ENCODE assay signal across 9 mouse cellular contexts in the genomic region with DNA sequence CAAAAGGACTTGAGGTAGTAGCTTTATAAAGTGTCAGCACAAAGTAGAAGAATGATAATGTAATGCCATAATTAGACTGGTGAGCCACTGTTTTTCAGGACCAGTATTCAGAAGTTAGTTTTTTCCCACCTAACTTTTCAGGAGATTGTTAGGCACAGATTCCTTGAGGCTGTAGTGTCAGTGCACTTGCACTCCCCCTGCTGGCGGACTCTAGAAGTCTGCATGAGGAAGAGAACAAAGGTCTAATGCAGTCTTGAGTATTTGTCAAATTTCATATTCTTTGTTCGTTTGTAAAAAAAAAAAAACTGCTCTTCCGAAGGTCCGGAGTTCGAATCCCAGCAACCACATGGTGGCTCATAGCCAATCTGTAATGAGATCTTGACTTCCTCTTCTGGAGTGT. TPM values are rescaled to one million over a fixed set of nuclear protein-coding genes. Genes with fewer than 3 reads are reported as not detected.
DNase-seq lines count a peak whose midpoint lies in the region; ATAC-seq and TF ChIP-seq lines count a peak whose summit lies in the region.
"Had no signal": no experiment of that assay in that cellular context is flagged by ENCODE, and none has a peak within 500 bp of the region (broad histone marks: within the 10 kb centered on the region; RNA-seq: fewer than 3 reads in every experiment).

No protein-coding gene starts in this region.

- no peak overlapping the region for H3K4me2 ChIP-seq in forebrain, embryonic 11.5 days (ENCODE audit: low read depth, low read length, severe bottlenecking)
- no peak overlapping the region for H3K4me2 ChIP-seq in forebrain, embryonic 12.5 days
- H3K4me2 ChIP-seq in stomach, postnatal 0 days (replicated peaks; ENCODE audit: low read depth): no peak overlapping the region
- H3K4me2 ChIP-seq: lung, embryonic 15.5 days had no signal

- no peaks in the 10 kb centered on the region for H3K36me3 ChIP-seq in forebrain, embryonic 11.5 days (ENCODE audit: control insufficient read depth, insufficient read depth, low read length)
- no peaks in the 10 kb centered on the region for H3K36me3 ChIP-seq in forebrain, embryonic 12.5 days (replicated peaks)
- H3K36me3 ChIP-seq in ES-Bruce4 (ENCODE audit: control insufficient read depth, insufficient read depth, low read length, poor library complexity, severe bottlenecking): no peaks in the 10 kb centered on the region
- no peaks in the 10 kb centered on the region for H3K36me3 ChIP-seq in stomach, postnatal 0 days (ENCODE audit: control insufficient read depth, insufficient read depth, low read length)
- H3K36me3 ChIP-seq: lung, embryonic 15.5 days had no signal

- no peaks in the 10 kb centered on the region for H3K27me3 ChIP-seq in forebrain, embryonic 11.5 days (ENCODE audit: control insufficient read depth, insufficient read depth, low read length)
- H3K27me3 ChIP-seq in forebrain, embryonic 12.5 days: no peaks in the 10 kb centered on the region
- no peaks in the 10 kb centered on the region for H3K27me3 ChIP-seq in ES-Bruce4 (ENCODE audit: control insufficient read depth, insufficient read depth, low read length, poor library complexity, severe bottlenecking)
- H3K27me3 ChIP-seq in cerebellum, adult 2 months (ENCODE audit: control insufficient read depth, insufficient read depth, low read length): no peaks in the 10 kb centered on the region
- no peaks in the 10 kb centered on the region for H3K27me3 ChIP-seq in stomach, postnatal 0 days (ENCODE audit: control insufficient read depth, insufficient read depth, low read length)
- H3K27me3 ChIP-seq: lung, embryonic 15.5 days had no signal

- TF ChIP-seq EP300 in ES-Bruce4 (IDR thresholded peaks at IDR 0.05; ENCODE audit: insufficient read depth, low read depth, low read length): no peak
- no peak for TF ChIP-seq EP300 in stomach, postnatal 0 days (optimal IDR thresholded peaks at IDR 0.05)

- no peak overlapping the region for H3K4me3 ChIP-seq in forebrain, embryonic 11.5 days (ENCODE audit: low read depth, low read length)
- H3K4me3 ChIP-seq in forebrain, embryonic 12.5 days (replicated peaks): no peak overlapping the region
- no peak overlapping the region for H3K4me3 ChIP-seq in ES-Bruce4 (ENCODE audit: low read depth, low read length)
- H3K4me3 ChIP-seq in cerebellum, adult 2 months (replicated peaks; ENCODE audit: insufficient read depth, low read depth, low read length): no peak overlapping the region
- H3K4me3 ChIP-seq in stomach, postnatal 0 days (ENCODE audit: low read depth, low read length): no peak overlapping the region
- H3K4me3 ChIP-seq: lung, embryonic 15.5 days had no signal

- WGBS in forebrain, embryonic 11.5 days: 62% methylated on average over 5 of the region's 5 CpGs
- WGBS in forebrain, embryonic 12.5 days: 66% methylated on average over 5 of the region's 5 CpGs
- WGBS in cerebellum, adult 2 months: 41% methylated on average over 5 of the region's 5 CpGs
- WGBS in stomach, postnatal 0 days: 52% methylated on average over 5 of the region's 5 CpGs

- ATAC-seq in forebrain, embryonic 11.5 days (replicated peaks; ENCODE audit: low FRiP score): no peak
- ATAC-seq in forebrain, embryonic 12.5 days (ENCODE audit: low FRiP score): no peak
- ATAC-seq in monocyte, adult 5-6 weeks (replicated peaks; ENCODE audit: insufficient number of reproducible peaks, low FRiP score, low TSS enrichment, poor library complexity, severe bottlenecking): 0 out of 2 replicates have a peak, but pooled peaks have one; percentile 48
- no peak for ATAC-seq in stomach, postnatal 0 days (ENCODE audit: low FRiP score, low TSS enrichment)

- H3K9ac ChIP-seq in forebrain, embryonic 11.5 days (ENCODE audit: low read length): no peak overlapping the region
- H3K9ac ChIP-seq in forebrain, embryonic 12.5 days: no peak overlapping the region
- no peak overlapping the region for H3K9ac ChIP-seq in ES-Bruce4 (ENCODE audit: low read depth, poor library complexity, severe bottlenecking)
- no peak overlapping the region for H3K9ac ChIP-seq in stomach, postnatal 0 days (ENCODE audit: low read length)
- H3K9ac ChIP-seq: lung, embryonic 15.5 days had no signal

- DNase-seq in forebrain, embryonic 11.5 days (ENCODE audit: low spot score): peak; percentile 83
- DNase-seq in cerebellum, adult 2 months: peak; percentile 65 to 75
- DNase-seq in gastrocnemius, postnatal 10 days: peak; percentile 78
- peak; percentile 69 to 77 for DNase-seq in layer of hippocampus, postnatal 10 days (ENCODE audit: low spot score in 2 of 2)
- peak; percentile 81 for DNase-seq in stomach, postnatal 0 days (ENCODE audit: low spot score)

- peaks cover 5% of the 10 kb centered on the region for H3K4me1 ChIP-seq in forebrain, embryonic 11.5 days (replicated peaks; ENCODE audit: control insufficient read depth, insufficient read depth, low read length)
- peaks cover 56% of the 10 kb centered on the region for H3K4me1 ChIP-seq in forebrain, embryonic 12.5 days
- peaks cover 3% of the 10 kb centered on the region for H3K4me1 ChIP-seq in ES-Bruce4 (ENCODE audit: control insufficient read depth, insufficient read depth, low read length)
- peaks cover 32% of the 10 kb centered on the region for H3K4me1 ChIP-seq in cerebellum, adult 2 months (ENCODE audit: control insufficient read depth, insufficient read depth, low read length)
- H3K4me1 ChIP-seq in stomach, postnatal 0 days (replicated peaks; ENCODE audit: control insufficient read depth, insufficient read depth): peaks cover 10% of the 10 kb centered on the region

- TF ChIP-seq POLR2A in ES-Bruce4 (IDR thresholded peaks at IDR 0.05; ENCODE audit: insufficient read depth, low read length): no peak
- no peak for TF ChIP-seq POLR2A in cerebellum, adult 2 months (IDR thresholded peaks at IDR 0.05; ENCODE audit: borderline replicate concordance, insufficient read depth, low read length)

- H3K9me3 ChIP-seq in forebrain, embryonic 11.5 days (ENCODE audit: control insufficient read depth, low read length): no peaks in the 10 kb centered on the region
- H3K9me3 ChIP-seq in forebrain, embryonic 12.5 days: no peaks in the 10 kb centered on the region
- H3K9me3 ChIP-seq in ES-Bruce4 (replicated peaks; ENCODE audit: control insufficient read depth, insufficient read depth, low read length, poor library complexity, severe bottlenecking): no peaks in the 10 kb centered on the region
- no peaks in the 10 kb centered on the region for H3K9me3 ChIP-seq in stomach, postnatal 0 days (ENCODE audit: control insufficient read depth, low read length)
- H3K9me3 ChIP-seq: lung, embryonic 15.5 days had no signal

- peak; percentile 63 for TF ChIP-seq CTCF in ES-Bruce4 (IDR thresholded peaks at IDR 0.05; ENCODE audit: low read depth, low read length)
- TF ChIP-seq CTCF in cerebellum, adult 2 months (IDR thresholded peaks at IDR 0.05; ENCODE audit: borderline replicate concordance, insufficient read depth, low read depth, low read length): peak; percentile 72
- peak; percentile 90 for TF ChIP-seq CTCF in stomach, postnatal 0 days (IDR thresholded peaks at IDR 0.05; ENCODE audit: low read depth)

- H3K27ac ChIP-seq in forebrain, embryonic 11.5 days (ENCODE audit: low read depth, low read length): no peak overlapping the region
- no peak overlapping the region for H3K27ac ChIP-seq in forebrain, embryonic 12.5 days
- no peak overlapping the region for H3K27ac ChIP-seq in ES-Bruce4 (ENCODE audit: insufficient read depth, low read length)
- H3K27ac ChIP-seq in cerebellum, adult 2 months (ENCODE audit: insufficient read depth, low read length): no peak overlapping the region
- no peak overlapping the region for H3K27ac ChIP-seq in stomach, postnatal 0 days (replicated peaks)
- H3K27ac ChIP-seq: lung, embryonic 15.5 days had no signal

RNA-seq across cellular contexts. Expression of a gene that starts 20.1 kb away (rescaled TPM):
- polyA plus RNA-seq in forebrain, embryonic 11.5 days (2014; fragmentation: Nextera tagmentation; extraction: Ambion mirVana): 55.8 and 68.6 TPM in 2 replicates
- 77.3 and 83.5 TPM in 2 replicates for polyA plus RNA-seq in forebrain, embryonic 12.5 days (2016; fragmentation: Nextera tagmentation; extraction: Ambion mirVana)
- 69.3 and 70.8 TPM in 2 replicates for polyA plus RNA-seq in ES-Bruce4 (2011; ENCODE audit: insufficient read depth, insufficient read length, low read depth, missing spikeins)
- polyA plus RNA-seq in cerebellum, adult 2 months (2012; rRNA removed): 99.1 and 107 TPM in 2 replicates
- 100 to 1,000 TPM; 111 to 119 TPM for total RNA-seq in gastrocnemius, postnatal 10 days (2021)
- total RNA-seq in layer of hippocampus, postnatal 10 days (2021): 100 to 1,000 TPM in 1 of 2 experiments, 10 to 100 TPM in 1; 91.3 to 106 TPM
- total RNA-seq in monocyte, adult 5-6 weeks (2017): 61.7 to 76.8 TPM (median 69.9 TPM) in 3 replicates
- 35.5 and 36.0 TPM in 2 replicates for polyA plus RNA-seq in stomach, postnatal 0 days (2015; fragmentation: Nextera tagmentation; extraction: Ambion mirVana)

RNA-seq across cellular contexts. Expression of a gene that starts 54.8 kb away (rescaled TPM):
- 6.2 and 7.4 TPM in 2 replicates for polyA plus RNA-seq in forebrain, embryonic 11.5 days (2014; fragmentation: Nextera tagmentation; extraction: Ambion mirVana)
- 8.8 and 9.0 TPM in 2 replicates for polyA plus RNA-seq in forebrain, embryonic 12.5 days (2016; fragmentation: Nextera tagmentation; extraction: Ambion mirVana)
- 2.6 and 4.5 TPM in 2 replicates for polyA plus RNA-seq in ES-Bruce4 (2011; ENCODE audit: insufficient read depth, insufficient read length, low read depth, missing spikeins)
- polyA plus RNA-seq in cerebellum, adult 2 months (2012; rRNA removed): 8.0 and 11.5 TPM in 2 replicates
- total RNA-seq in gastrocnemius, postnatal 10 days (2021): 10 to 100 TPM; 62.3 to 71.8 TPM
- total RNA-seq in layer of hippocampus, postnatal 10 days (2021): 10 to 100 TPM; 69.8 to 76.6 TPM
- total RNA-seq in monocyte, adult 5-6 weeks (2017): 1.6 to 5.2 TPM in 2 of 3 replicates, not detected in the other
- 2.1 and 2.7 TPM in 2 replicates for polyA plus RNA-seq in stomach, postnatal 0 days (2015; fragmentation: Nextera tagmentation; extraction: Ambion mirVana)
